Mouse (Mus musculus): ENCODE results near the gene Ap5m1. TPM values are rescaled to one million over a fixed set of nuclear protein-coding genes. Genes with fewer than 3 reads are reported as not detected.

Ap5m1 gene
- polyA plus RNA-seq, 1 experiment from 2014 or later: 19.7 TPM

DNA sequence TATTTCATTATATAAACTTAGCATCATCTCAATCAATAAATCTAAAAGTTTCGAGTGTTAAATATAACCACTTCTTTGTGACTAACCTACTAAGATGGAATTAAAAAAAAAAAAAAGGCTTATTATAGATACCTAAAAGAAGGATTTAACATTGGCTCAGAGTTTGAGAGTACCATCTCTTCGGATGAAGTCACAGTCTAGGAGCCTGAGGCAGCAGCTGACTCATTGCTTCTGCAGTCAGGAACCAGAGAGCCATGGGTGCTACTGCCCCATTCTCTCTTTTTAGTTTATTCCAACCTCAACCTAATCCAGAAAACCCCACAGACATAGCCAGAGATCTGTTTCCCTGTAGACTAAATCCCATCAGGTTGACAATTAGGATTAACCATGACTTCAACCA lies 6.9 kb downstream of the Ap5m1 start:
- no peak overlapping the region for H3K4me2 ChIP-seq (ENCODE audit: low read length)
- H3K36me3 ChIP-seq (ENCODE audit: control insufficient read depth, insufficient read depth, low read length): peaks cover 3% of the 10 kb centered on the region
- ATAC-seq: no peak
- H3K4me1 ChIP-seq (ENCODE audit: control insufficient read depth, insufficient read depth, low read depth, low read length): peaks cover 3% of the 10 kb centered on the region; the same call in 1 of the 2 replicates
- H3K9ac ChIP-seq (ENCODE audit: low read depth, low read length): no peak overlapping the region
- 98% methylated on average over 2 of the region's 2 CpGs for WGBS
- no peaks in the 10 kb centered on the region for H3K9me3 ChIP-seq (ENCODE audit: control insufficient read depth, low read length)
- H3K27ac ChIP-seq (ENCODE audit: low read depth, low read length): no peak overlapping the region
- H3K27me3 ChIP-seq (replicated peaks; ENCODE audit: control insufficient read depth, insufficient read depth, low read length): no peaks in the 10 kb centered on the region
- H3K4me3 ChIP-seq (ENCODE audit: low read length): no peak overlapping the region

DNA sequence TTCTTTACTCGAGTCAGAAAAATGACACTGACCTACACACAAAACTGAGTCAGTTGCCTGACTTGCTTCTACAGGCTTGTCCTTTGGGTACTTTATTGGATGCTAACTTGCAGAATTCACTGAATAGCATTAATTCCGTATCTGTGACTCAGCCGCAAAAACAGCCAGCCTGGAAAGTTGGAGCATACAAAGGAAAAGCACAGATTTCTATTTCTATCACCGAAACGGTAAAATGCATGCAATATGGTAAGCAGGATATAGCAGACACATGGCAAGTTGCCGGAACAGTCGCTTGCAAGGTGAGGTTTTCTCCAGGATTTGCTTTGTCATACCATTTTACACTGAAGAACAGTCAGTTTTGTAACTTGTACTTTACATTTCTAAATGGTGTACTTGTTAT lies 8.0 kb downstream of the Ap5m1 start:
- no peak for ATAC-seq
- no peak overlapping the region for H3K27ac ChIP-seq (ENCODE audit: low read depth, low read length)
- no peaks in the 10 kb centered on the region for H3K9me3 ChIP-seq (ENCODE audit: control insufficient read depth, low read length)
- peaks cover 5% of the 10 kb centered on the region for H3K36me3 ChIP-seq (ENCODE audit: control insufficient read depth, insufficient read depth, low read length)
- H3K4me1 ChIP-seq (ENCODE audit: control insufficient read depth, insufficient read depth, low read depth, low read length): no peaks in the 10 kb centered on the region
- H3K4me2 ChIP-seq (ENCODE audit: low read length): no peak overlapping the region
- no peak overlapping the region for H3K4me3 ChIP-seq (ENCODE audit: low read length)
- 97% methylated on average over 7 of the region's 7 CpGs for WGBS
- H3K9ac ChIP-seq (ENCODE audit: low read depth, low read length): no peak overlapping the region
- H3K27me3 ChIP-seq (replicated peaks; ENCODE audit: control insufficient read depth, insufficient read depth, low read length): no peaks in the 10 kb centered on the region

DNA sequence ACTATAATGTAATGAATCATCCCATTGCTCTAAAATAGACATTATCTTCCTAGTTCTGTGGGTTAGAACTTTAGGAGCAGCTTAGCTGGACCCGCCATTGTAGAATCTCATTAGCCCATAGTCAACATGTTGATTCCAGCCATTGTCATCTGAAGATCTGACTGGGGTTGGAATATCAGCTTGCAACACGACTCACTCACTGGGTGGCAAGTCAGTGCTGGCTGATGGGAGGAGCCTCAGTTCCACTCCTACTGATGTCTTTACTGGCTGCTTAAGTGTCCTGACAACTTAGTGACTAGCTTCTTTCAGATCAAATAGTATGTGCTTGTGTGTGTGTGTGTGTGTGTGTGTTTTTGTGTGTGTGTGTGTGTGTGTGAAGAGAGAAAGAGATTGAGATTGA lies 8.5 kb downstream of the Ap5m1 start:
- Histone ChIP-seq H3K4me3 (ENCODE audit: low read length) (no peak overlapping the region), H3K36me3 (ENCODE audit: control insufficient read depth, insufficient read depth, low read length) (peaks cover 5% of the 10 kb centered on the region), H3K4me1 (ENCODE audit: control insufficient read depth, insufficient read depth, low read depth, low read length) (no peaks in the 10 kb centered on the region), H3K27me3 (replicated peaks; ENCODE audit: control insufficient read depth, insufficient read depth, low read length) (no peaks in the 10 kb centered on the region), H3K9ac (ENCODE audit: low read depth, low read length) (no peak overlapping the region), H3K4me2 (ENCODE audit: low read length) (no peak overlapping the region), H3K27ac (ENCODE audit: low read depth, low read length) (no peak overlapping the region), H3K9me3 (ENCODE audit: control insufficient read depth, low read length) (no peaks in the 10 kb centered on the region)
- 70% methylated on average over 2 of the region's 2 CpGs for WGBS
- no peak for ATAC-seq

DNA sequence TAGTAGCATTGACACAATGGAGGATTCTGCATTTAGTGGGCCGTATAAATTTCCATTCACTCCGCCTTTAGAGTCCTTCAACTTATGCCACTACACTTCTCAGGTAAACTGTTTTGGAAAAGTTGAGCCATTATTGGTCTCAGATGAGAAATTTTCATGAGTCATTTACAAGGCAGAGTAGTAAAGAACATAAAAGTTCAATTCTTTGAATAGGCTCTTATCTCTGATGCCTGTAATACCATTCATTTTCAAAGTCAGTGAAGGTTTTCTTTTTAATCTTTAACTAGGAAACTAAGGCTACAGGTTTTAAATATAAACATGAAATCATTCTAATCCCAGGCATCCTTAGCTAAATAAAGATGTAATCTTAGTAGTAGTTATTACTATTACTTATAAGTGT lies 12.9 kb downstream of the Ap5m1 start:
- no peak for ATAC-seq
- Histone ChIP-seq H3K36me3 (ENCODE audit: control insufficient read depth, insufficient read depth, low read length) (peaks cover 9% of the 10 kb centered on the region), H3K27me3 (replicated peaks; ENCODE audit: control insufficient read depth, insufficient read depth, low read length) (no peaks in the 10 kb centered on the region), H3K9ac (ENCODE audit: low read depth, low read length) (no peak overlapping the region), H3K27ac (ENCODE audit: low read depth, low read length) (no peak overlapping the region), H3K4me1 (ENCODE audit: control insufficient read depth, insufficient read depth, low read depth, low read length) (no peaks in the 10 kb centered on the region), H3K4me2 (ENCODE audit: low read length) (no peak overlapping the region), H3K9me3 (ENCODE audit: control insufficient read depth, low read length) (no peaks in the 10 kb centered on the region), H3K4me3 (ENCODE audit: low read length) (no peak overlapping the region)
- 93% methylated on average over 2 of the region's 2 CpGs for whole genome bisulfite sequencing

DNA sequence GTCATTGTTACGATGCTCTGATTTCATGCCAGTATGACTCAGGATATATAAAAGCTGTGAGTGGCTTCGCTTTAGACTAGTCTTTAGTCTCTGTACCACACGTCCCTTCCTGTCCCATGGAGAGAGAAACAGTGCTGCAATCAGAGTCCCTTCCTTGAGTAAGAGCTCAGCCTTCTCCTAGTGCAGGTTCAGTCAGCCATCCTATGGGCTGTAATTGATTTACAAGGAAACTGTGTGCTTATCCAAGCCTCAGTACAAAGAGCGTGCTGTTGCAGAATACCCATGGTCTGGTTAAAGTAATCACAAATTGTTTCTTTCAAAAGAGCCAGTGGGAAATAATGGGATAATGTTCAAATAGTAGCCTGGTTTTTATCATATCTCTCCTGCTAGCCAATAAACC lies 20.6 kb downstream of the Ap5m1 start:
- Histone ChIP-seq H3K36me3 (ENCODE audit: control insufficient read depth, insufficient read depth, low read length) (peaks cover 11% of the 10 kb centered on the region; the same call in 1 of the 2 replicates), H3K9ac (ENCODE audit: low read depth, low read length) (no peak overlapping the region), H3K27me3 (replicated peaks; ENCODE audit: control insufficient read depth, insufficient read depth, low read length) (no peaks in the 10 kb centered on the region), H3K4me2 (ENCODE audit: low read length) (no peak overlapping the region), H3K9me3 (ENCODE audit: control insufficient read depth, low read length) (no peaks in the 10 kb centered on the region), H3K4me3 (ENCODE audit: low read length) (no peak overlapping the region), H3K4me1 (ENCODE audit: control insufficient read depth, insufficient read depth, low read depth, low read length) (no peaks in the 10 kb centered on the region), H3K27ac (ENCODE audit: low read depth, low read length) (no peak overlapping the region)
- 85% methylated on average over 4 of the region's 4 CpGs for WGBS
- no peak for ATAC-seq

DNA sequence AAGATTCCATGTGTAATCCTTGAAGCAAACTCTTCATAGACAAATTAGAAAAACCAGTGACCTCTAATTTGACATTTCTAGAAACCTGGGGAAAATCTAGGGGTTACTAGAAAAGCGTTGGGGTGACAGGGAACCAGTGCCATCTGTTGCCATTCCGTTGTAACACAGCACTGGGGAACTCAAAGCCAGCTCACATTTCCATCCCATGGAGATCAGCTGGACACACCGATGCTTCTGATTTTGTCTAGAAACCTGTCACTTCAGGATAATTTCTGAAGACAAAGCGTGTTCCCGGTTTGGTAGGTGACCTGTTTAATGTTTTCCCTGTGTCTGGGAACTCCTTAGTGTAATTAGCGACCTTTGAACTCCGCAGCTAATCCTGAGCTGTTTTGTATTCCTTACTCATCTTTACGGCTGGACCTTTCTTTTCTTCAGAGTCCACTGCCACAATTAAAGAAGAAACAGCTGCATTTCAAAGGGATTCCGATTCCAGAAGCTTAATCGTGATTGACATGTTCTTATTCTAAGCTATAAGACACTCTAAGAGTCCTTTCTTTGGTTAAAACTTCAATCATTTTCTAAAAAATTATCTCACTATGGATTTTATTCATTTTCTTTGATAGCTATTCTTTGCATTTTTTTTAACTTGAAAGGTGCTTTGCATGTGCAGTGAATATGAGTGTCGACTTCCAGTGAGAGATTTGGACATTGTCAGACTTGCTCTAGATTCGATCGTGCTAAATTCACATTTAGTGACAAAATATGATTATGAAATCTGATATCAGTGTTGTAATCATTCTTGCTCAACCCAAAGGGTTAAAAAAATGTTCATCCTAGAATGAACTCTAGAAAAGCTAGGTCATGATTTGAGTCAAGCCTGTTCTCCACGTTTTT lies 22.5 kb downstream of the Ap5m1 start:
- H3K9ac ChIP-seq (ENCODE audit: low read depth, low read length): no peak overlapping the region
- H3K4me3 ChIP-seq (ENCODE audit: low read length): no peak overlapping the region
- H3K27ac ChIP-seq (ENCODE audit: low read depth, low read length): no peak overlapping the region
- H3K4me2 ChIP-seq (ENCODE audit: low read length): no peak overlapping the region
- H3K9me3 ChIP-seq (ENCODE audit: control insufficient read depth, low read length): no peaks in the 10 kb centered on the region
- 0 out of 2 replicates have a peak, but pooled peaks cover 7% of the 10 kb centered on the region for H3K36me3 ChIP-seq (ENCODE audit: control insufficient read depth, insufficient read depth, low read length)
- no peaks in the 10 kb centered on the region for H3K4me1 ChIP-seq (ENCODE audit: control insufficient read depth, insufficient read depth, low read depth, low read length)
- WGBS: 47% methylated on average over 14 of the region's 14 CpGs
- no peak for ATAC-seq
- H3K27me3 ChIP-seq (replicated peaks; ENCODE audit: control insufficient read depth, insufficient read depth, low read length): no peaks in the 10 kb centered on the region

DNA sequence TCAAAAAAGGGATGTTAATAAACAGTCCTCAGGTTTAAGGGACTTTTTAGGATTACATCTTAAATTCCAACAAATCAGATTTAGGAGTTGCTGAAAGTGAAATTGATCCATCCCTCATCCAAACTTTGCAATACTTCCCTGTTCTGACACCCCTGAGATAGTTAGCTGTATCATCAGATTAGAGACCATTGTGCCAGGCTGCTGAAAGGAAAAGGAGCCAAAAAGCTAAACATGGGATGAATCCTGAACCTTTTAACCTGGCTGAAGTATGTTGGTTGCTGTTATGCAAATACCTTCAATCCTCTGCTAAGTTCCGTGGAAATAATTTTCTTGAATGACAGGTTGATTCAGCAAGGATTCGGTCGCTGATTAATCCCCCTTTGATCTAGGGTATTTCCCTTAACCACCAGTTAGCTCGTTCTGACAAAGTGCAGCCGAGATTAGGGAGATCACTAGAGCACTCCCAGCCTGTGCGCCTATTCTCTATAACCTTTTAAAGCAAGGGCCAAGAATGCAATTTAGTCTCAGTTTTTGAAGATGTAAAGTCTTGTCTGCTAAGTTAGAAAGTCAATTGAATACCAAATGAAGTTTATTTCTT lies 23.7 kb downstream of the Ap5m1 start:
- H3K4me1 ChIP-seq (ENCODE audit: control insufficient read depth, insufficient read depth, low read depth, low read length): no peaks in the 10 kb centered on the region
- H3K27me3 ChIP-seq (replicated peaks; ENCODE audit: control insufficient read depth, insufficient read depth, low read length): no peaks in the 10 kb centered on the region
- no peak for ATAC-seq
- WGBS: 17% methylated on average over 6 of the region's 6 CpGs
- no peak overlapping the region for H3K4me3 ChIP-seq (ENCODE audit: low read length)
- H3K9ac ChIP-seq (ENCODE audit: low read depth, low read length): no peak overlapping the region
- 0 out of 2 replicates have a peak, but pooled peaks cover 7% of the 10 kb centered on the region for H3K36me3 ChIP-seq (ENCODE audit: control insufficient read depth, insufficient read depth, low read length)
- H3K9me3 ChIP-seq (ENCODE audit: control insufficient read depth, low read length): no peaks in the 10 kb centered on the region
- no peak overlapping the region for H3K4me2 ChIP-seq (ENCODE audit: low read length)
- no peak overlapping the region for H3K27ac ChIP-seq (ENCODE audit: low read depth, low read length)

DNA sequence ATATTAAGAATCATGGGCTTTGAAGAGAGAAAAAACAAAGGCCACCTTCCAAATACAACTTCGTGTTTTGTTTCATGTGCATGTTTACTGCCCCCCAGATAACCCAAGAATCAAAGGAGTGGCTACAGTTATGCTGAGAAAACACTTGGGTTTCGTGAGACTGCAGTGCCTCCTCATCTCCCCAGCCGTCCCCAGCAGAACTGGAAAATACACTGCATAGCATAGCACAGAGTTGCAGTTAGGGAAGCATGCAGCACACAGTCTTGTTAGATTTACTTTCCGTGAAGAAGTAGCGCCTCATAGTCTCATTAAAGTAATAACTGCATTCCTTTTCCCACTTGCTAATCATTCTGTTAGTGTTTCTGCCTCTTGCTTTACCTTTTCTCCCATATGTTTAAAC lies 24.2 kb downstream of the Ap5m1 start:
- no peaks in the 10 kb centered on the region for H3K4me1 ChIP-seq (ENCODE audit: control insufficient read depth, insufficient read depth, low read depth, low read length)
- no peaks in the 10 kb centered on the region for H3K27me3 ChIP-seq (replicated peaks; ENCODE audit: control insufficient read depth, insufficient read depth, low read length)
- no peak overlapping the region for H3K9ac ChIP-seq (ENCODE audit: low read depth, low read length)
- H3K4me3 ChIP-seq (ENCODE audit: low read length): no peak overlapping the region
- H3K9me3 ChIP-seq (ENCODE audit: control insufficient read depth, low read length): no peaks in the 10 kb centered on the region
- WGBS: 46% methylated on average over 5 of the region's 5 CpGs
- H3K36me3 ChIP-seq (ENCODE audit: control insufficient read depth, insufficient read depth, low read length): 0 out of 2 replicates have a peak, but pooled peaks cover 7% of the 10 kb centered on the region
- ATAC-seq: no peak
- H3K27ac ChIP-seq (ENCODE audit: low read depth, low read length): no peak overlapping the region
- no peak overlapping the region for H3K4me2 ChIP-seq (ENCODE audit: low read length)

DNA sequence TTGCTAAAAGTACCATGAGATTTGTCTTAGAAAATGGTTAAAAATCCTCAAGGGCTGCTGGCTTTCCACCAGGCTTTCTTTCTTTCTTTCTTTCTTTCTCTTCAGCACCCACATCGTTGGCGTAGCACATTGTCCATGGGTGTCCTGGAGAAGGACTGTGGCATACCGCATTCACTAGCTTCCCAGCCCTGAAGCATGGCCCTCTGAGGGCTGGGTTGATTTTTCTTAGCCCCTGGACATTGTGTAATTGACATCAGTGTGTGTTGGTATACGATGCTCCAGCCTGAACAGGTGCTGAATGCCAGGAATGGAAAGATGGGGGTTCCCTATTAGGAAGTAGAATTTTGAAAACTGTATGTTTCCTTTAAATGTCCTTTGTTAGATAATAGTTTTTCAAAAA lies 25.4 kb downstream of the Ap5m1 start:
- 93% methylated on average over 4 of the region's 4 CpGs for WGBS

More for the DNA sequence above, 25.4 kb downstream of the Ap5m1 start:
- Histone ChIP-seq H3K4me2 (ENCODE audit: low read length) (no peak overlapping the region), H3K27me3 (replicated peaks; ENCODE audit: control insufficient read depth, insufficient read depth, low read length) (no peaks in the 10 kb centered on the region), H3K4me1 (ENCODE audit: control insufficient read depth, insufficient read depth, low read depth, low read length) (no peaks in the 10 kb centered on the region), H3K4me3 (ENCODE audit: low read length) (no peak overlapping the region), H3K9me3 (ENCODE audit: control insufficient read depth, low read length) (no peaks in the 10 kb centered on the region), H3K9ac (ENCODE audit: low read depth, low read length) (no peak overlapping the region), H3K36me3 (ENCODE audit: control insufficient read depth, insufficient read depth, low read length) (0 out of 2 replicates have a peak, but pooled peaks cover 7% of the 10 kb centered on the region), H3K27ac (ENCODE audit: low read depth, low read length) (no peak overlapping the region)
- no peak for ATAC-seq

Measured in hindbrain, embryonic 16.5 days (tissue).